Mouse (Mus musculus) hindbrain, embryonic 11.5 days (tissue): ENCODE measurements around the gene Dgkk. TPM values are rescaled to one million over a fixed set of nuclear protein-coding genes. Genes with fewer than 3 reads are reported as not detected.
"Not testable (repeated sequence)": the region's sequence is repeated elsewhere in the genome, so short reads cannot be mapped to it uniquely, and the experiment has no call there.

ENCODE experiments used
- ATAC-seq: fragments of 200-750 bp; cut with Nextera tagmentation; 2 replicates; pipeline ENCODE4 v1.8.0; 2017; ENCODE audit warnings: mild to moderate bottlenecking, moderate TSS enrichment, moderate library complexity; ENCODE audit not compliant: low FRiP score
- DNase-seq: peaks from one replicate; pipeline ENCODE4 v3.0.0-alpha.2; 2015; ENCODE audit warnings: low spot score
- H3K27ac ChIP-seq: fragments of 300-500 bp; sonication (generic); 2 replicates; pipeline ENCODE4 v1.5.1; 2014; ENCODE audit warnings: mild to moderate bottlenecking, low read depth, low read length
- H3K27me3 ChIP-seq: fragments of 300-500 bp; sonication (generic); 2 replicates; pipeline ENCODE4 v1.6.1; 2014; ENCODE audit warnings: mild to moderate bottlenecking, low read length, moderate library complexity, mixed read lengths; ENCODE audit not compliant: control insufficient read depth, insufficient read depth
- H3K36me3 ChIP-seq: fragments of 300-500 bp; sonication (generic); 2 replicates; pipeline ENCODE4 v1.6.1; 2014; ENCODE audit warnings: mild to moderate bottlenecking, low read length, moderate library complexity, mixed read lengths; ENCODE audit not compliant: control insufficient read depth, insufficient read depth
- H3K4me1 ChIP-seq: fragments of 300-500 bp; sonication (generic); replicated peaks from 2 replicates; pipeline ENCODE4 v1.6.1; 2014; ENCODE audit warnings: low read length, mixed read lengths; ENCODE audit not compliant: control insufficient read depth, insufficient read depth
- H3K4me2 ChIP-seq: fragments of 300-500 bp; sonication (generic); replicated peaks from 2 replicates; pipeline ENCODE4 v1.6.1; 2014; ENCODE audit warnings: mild to moderate bottlenecking, low read depth, low read length
- H3K4me3 ChIP-seq: fragments of 300-500 bp; sonication (generic); 2 replicates; pipeline ENCODE4 v1.5.1; 2014; ENCODE audit warnings: low read depth, low read length
- H3K9ac ChIP-seq: fragments of 300-500 bp; sonication (generic); 2 replicates; pipeline ENCODE4 v1.6.1; 2014; ENCODE audit warnings: low read depth, low read length
- H3K9me3 ChIP-seq: fragments of 300-500 bp; sonication (generic); 2 replicates; pipeline ENCODE4 v1.6.1; 2016; ENCODE audit warnings: low read length; ENCODE audit not compliant: control insufficient read depth
- WGBS: fragments of 180-500 bp; shearing (Covaris S2); extraction: QIAGEN DNeasy Blood & Tissue Kit; methylation state at CpG from one replicate; pipeline ENCODE4 v1.1.7; 2014; 5-methylcytosine and 5-hydroxymethylcytosine counted together
- polyA plus RNA-seq: library from polyadenylated mRNA; unstranded; fragments of >200 nt; fragmentation: Nextera tagmentation; extraction: Ambion mirVana; gene quantifications from 2 replicates; pipeline ENCODE4 v1.2.1, GENCODE M21; 2014

Gene Dgkk
- polyA plus RNA-seq, 1 experiment from 2014 or later: 0.37 TPM

GRCm38 (mm10) chrX:6854136-6854535, 75.0 kb downstream of the Dgkk start:
- DNase-seq: no peak
- WGBS: 87% methylated on average over 5 of the region's 5 CpGs
- no peak for ATAC-seq
- no peaks in the 10 kb centered on the region for H3K36me3 ChIP-seq
- no peak overlapping the region for H3K9ac ChIP-seq
- no peak overlapping the region for H3K4me3 ChIP-seq
- no peaks in the 10 kb centered on the region for H3K9me3 ChIP-seq
- H3K4me2 ChIP-seq: no peak overlapping the region
- no peak overlapping the region for H3K27ac ChIP-seq
- H3K4me1 ChIP-seq: no peaks in the 10 kb centered on the region
- H3K27me3 ChIP-seq: no peaks in the 10 kb centered on the region

- Histone ChIP-seq H3K4me1 (no peaks in the 10 kb centered on the region), H3K9ac (no peak overlapping the region), H3K36me3 (no peaks in the 10 kb centered on the region), H3K27me3 (no peaks in the 10 kb centered on the region), H3K9me3 (no peaks in the 10 kb centered on the region), H3K4me3 (no peak overlapping the region), H3K4me2 (no peak overlapping the region), H3K27ac (no peak overlapping the region)
- DNase-seq (no peak), ATAC-seq (no peak)
- 28% methylated on average over 5 of the region's 5 CpGs for WGBS
These were observed 114.8 kb downstream of the Dgkk start for GRCm38 (mm10) chrX:6893933-6894332.

GRCm38 (mm10) chrX:6911047-6911446, 131.9 kb downstream of the Dgkk start:
- WGBS: 75% methylated on average over 2 of the region's 2 CpGs
- no peak overlapping the region for H3K4me3 ChIP-seq
- H3K4me2 ChIP-seq: no peak overlapping the region
- no peaks in the 10 kb centered on the region for H3K9me3 ChIP-seq
- no peak for DNase-seq
- H3K4me1 ChIP-seq: no peaks in the 10 kb centered on the region
- H3K27ac ChIP-seq: no peak overlapping the region
- ATAC-seq: no peak
- H3K27me3 ChIP-seq: no peaks in the 10 kb centered on the region
- H3K9ac ChIP-seq: no peak overlapping the region
- no peaks in the 10 kb centered on the region for H3K36me3 ChIP-seq

- ATAC-seq: no peak
- Histone ChIP-seq H3K4me2 (no peak overlapping the region), H3K9ac (no peak overlapping the region), H3K4me3 (no peak overlapping the region), H3K36me3 (no peaks in the 10 kb centered on the region), H3K27me3 (no peaks in the 10 kb centered on the region), H3K9me3 (no peaks in the 10 kb centered on the region), H3K27ac (no peak overlapping the region), H3K4me1 (no peaks in the 10 kb centered on the region)
- WGBS: 71% methylated on average over 5 of the region's 5 CpGs
- DNase-seq: no peak
These were observed 143.1 kb downstream of the Dgkk start for GRCm38 (mm10) chrX:6922165-6922564.

- no peak for ATAC-seq
- no peak for DNase-seq
- H3K4me2 ChIP-seq: no peak overlapping the region
- WGBS: 80% methylated on average over 4 of the region's 4 CpGs
- H3K36me3 ChIP-seq: no peaks in the 10 kb centered on the region
- no peaks in the 10 kb centered on the region for H3K9me3 ChIP-seq
- H3K9ac ChIP-seq: no peak overlapping the region
- no peak overlapping the region for H3K4me3 ChIP-seq
- H3K4me1 ChIP-seq: no peaks in the 10 kb centered on the region
- H3K27me3 ChIP-seq: no peaks in the 10 kb centered on the region
- H3K27ac ChIP-seq: no peak overlapping the region
These were observed 147.1 kb downstream of the Dgkk start for GRCm38 (mm10) chrX:6926224-6926623.

GRCm38 (mm10) chrX:6968598-6968997, 189.5 kb downstream of the Dgkk start:
- Histone ChIP-seq H3K4me1 (no peaks in the 10 kb centered on the region), H3K27me3 (no peaks in the 10 kb centered on the region), H3K4me2 (no peak overlapping the region), H3K27ac (no peak overlapping the region), H3K36me3 (no peaks in the 10 kb centered on the region), H3K9me3 (no peaks in the 10 kb centered on the region), H3K9ac (no peak overlapping the region), H3K4me3 (no peak overlapping the region)
- DNase-seq: no peak
- no peak for ATAC-seq
- 91% methylated on average over 3 of the region's 3 CpGs for WGBS

- Histone ChIP-seq H3K9ac (no peak overlapping the region), H3K4me2 (no peak overlapping the region), H3K4me1 (no peaks in the 10 kb centered on the region), H3K36me3 (no peaks in the 10 kb centered on the region), H3K27ac (no peak overlapping the region), H3K9me3 (no peaks in the 10 kb centered on the region), H3K27me3 (no peaks in the 10 kb centered on the region), H3K4me3 (no peak overlapping the region)
- WGBS: 82% methylated on average over 1 of the region's 1 CpGs
- no peak for DNase-seq
- ATAC-seq: no peak
These were observed 192.8 kb downstream of the Dgkk start for GRCm38 (mm10) chrX:6971956-6972355.

- not testable (repeated sequence) for H3K27ac ChIP-seq, H3K9me3 ChIP-seq, H3K36me3 ChIP-seq, H3K4me3 ChIP-seq, H3K4me1 ChIP-seq, H3K27me3 ChIP-seq, H3K9ac ChIP-seq, DNase-seq, H3K4me2 ChIP-seq, ATAC-seq
- 96% methylated on average over 3 of the region's 4 CpGs for WGBS
These were observed 204.8 kb downstream of the Dgkk start for GRCm38 (mm10) chrX:6983916-6984315.
